Mouse (Mus musculus): ENCODE measurements around the gene Ctdnep1. TPM values are rescaled to one million over a fixed set of nuclear protein-coding genes. Genes with fewer than 3 reads are reported as not detected.
A peak's percentile ranks its signal among the peaks of the same experiment; 100 is the strongest.

The Ctdnep1 gene
- total and polyA plus RNA-seq, 3 experiments: 42.9 to 143 (median 66.7) TPM

- Histone ChIP-seq H3K9me3 (replicated peaks; ENCODE audit: low read length) (no peaks in the 10 kb centered on the region), H3K27ac (ENCODE audit: insufficient read depth, low read depth) (no peak overlapping the region), H3K9ac (ENCODE audit: insufficient read depth, low read depth) (peak overlapping the region; percentile 21; the same call in 1 of the 2 replicates), H3K4me2 (ENCODE audit: insufficient read depth, low read depth, poor library complexity, severe bottlenecking) (peak overlapping the region; percentile 53), H3K4me3 (replicated peaks in 1 of 3; ENCODE audit: low read depth in 2 of 3, low read length in 2 of 3, poor library complexity in 1 of 3) (peak overlapping the region in 1 of 3 experiments; percentile 56), H3K36me3 (replicated peaks in 1 of 2; ENCODE audit: control insufficient read depth in 1 of 2, insufficient read depth in 1 of 2, low read length in 1 of 2) (peaks cover 11 to 24% of the 10 kb centered on the region in 2 experiments), H3K4me1 (ENCODE audit: control insufficient read depth in 1 of 2, insufficient read depth in 2 of 2) (peaks cover 19 to 32% of the 10 kb centered on the region in 2 experiments), H3K27me3 (replicated peaks) (peaks cover 3% of the 10 kb centered on the region), H3K79me2 (replicated peaks; ENCODE audit: control insufficient read depth, extremely low read depth, insufficient read depth, poor library complexity, severe bottlenecking) (no peaks in the 10 kb centered on the region)
- in situ Hi-C loops (cut with MboI; ENCODE audit: low pct_ligation_motif_present, low pct_unique_long_range_greater_than_20kb, low sequenced_read_pairs) (no loop called here), dilution Hi-C loops (cut with MboI; ENCODE audit: extremely low pct_ligation_motif_present, extremely low pct_unique_long_range_greater_than_20kb, low sequenced_read_pairs) (no loop called here)
- TF ChIP-seq BHLHE40 (IDR thresholded peaks at IDR 0.05; ENCODE audit: low read depth, low read length) (no peak), POLR2A (IDR thresholded peaks at IDR 0.05; ENCODE audit: low read depth, low read length) (no peak), RCOR1 (conservative IDR thresholded peaks at IDR 0.05; ENCODE audit: low read depth, low read length) (no peak), MYC (IDR thresholded peaks at IDR 0.05; ENCODE audit: low read depth, low read length) (no peak), NELFE (IDR thresholded peaks at IDR 0.05; ENCODE audit: low read depth, low read length) (no peak), MAX (IDR thresholded peaks at IDR 0.05; ENCODE audit: low read length) (no peak), ZNF384 (IDR thresholded peaks at IDR 0.05; ENCODE audit: low read depth, low read length) (no peak), CHD2 (IDR thresholded peaks at IDR 0.05; ENCODE audit: low read length) (no peak), TCF12 (IDR thresholded peaks at IDR 0.05; ENCODE audit: low read depth, low read length) (no peak), ZC3H11A (IDR thresholded peaks at IDR 0.05; ENCODE audit: low read depth, low read length) (no peak), NRF1 (IDR thresholded peaks at IDR 0.05; ENCODE audit: low read depth, low read length) (no peak), TBP (conservative IDR thresholded peaks at IDR 0.05; ENCODE audit: low read depth, low read length) (no peak), SIN3A (IDR thresholded peaks at IDR 0.05; ENCODE audit: low read length) (no peak), JUN (IDR thresholded peaks at IDR 0.05; ENCODE audit: insufficient read depth, low read depth, low read length) (no peak), MXI1 (IDR thresholded peaks at IDR 0.05; ENCODE audit: low read depth, low read length) (no peak), EP300 (IDR thresholded peaks at IDR 0.05; ENCODE audit: low read length) (no peak)
- DNase-seq (ENCODE audit: extremely low read depth): no peak
Measured at GRCm38 (mm10) chr11:70030651-70031320, 49.8 kb downstream of the Ctdnep1 start.

- dilution Hi-C loops (cut with MboI; ENCODE audit: extremely low pct_ligation_motif_present, extremely low pct_unique_long_range_greater_than_20kb, low sequenced_read_pairs): no loop called here
- H3K9me3 ChIP-seq (replicated peaks; ENCODE audit: low read length): no peaks in the 10 kb centered on the region
- no peak overlapping the region for H3K4me2 ChIP-seq (ENCODE audit: insufficient read depth, low read depth, poor library complexity, severe bottlenecking)
- no peak overlapping the region for H3K9ac ChIP-seq (ENCODE audit: insufficient read depth, low read depth)
- no peak overlapping the region for H3K27ac ChIP-seq (ENCODE audit: insufficient read depth, low read depth)
- in situ Hi-C loops (cut with MboI; ENCODE audit: low pct_ligation_motif_present, low pct_unique_long_range_greater_than_20kb, low sequenced_read_pairs): no loop called here
- TF ChIP-seq ZC3H11A (IDR thresholded peaks at IDR 0.05; ENCODE audit: low read depth, low read length) (no peak), POLR2A (IDR thresholded peaks at IDR 0.05; ENCODE audit: low read depth, low read length) (no peak), CHD2 (IDR thresholded peaks at IDR 0.05; ENCODE audit: low read length) (no peak), RCOR1 (conservative IDR thresholded peaks at IDR 0.05; ENCODE audit: low read depth, low read length) (no peak), TCF12 (IDR thresholded peaks at IDR 0.05; ENCODE audit: low read depth, low read length) (no peak), SIN3A (IDR thresholded peaks at IDR 0.05; ENCODE audit: low read length) (no peak), IRF4 (IDR thresholded peaks at IDR 0.05; ENCODE audit: low read depth, low read length) (no peak), SMC3 (IDR thresholded peaks at IDR 0.05; ENCODE audit: low read depth, low read length) (no peak), CTCF (conservative IDR thresholded peaks at IDR 0.05 in 1 of 2, IDR thresholded peaks at IDR 0.05 in 1 of 2; ENCODE audit: low read depth in 2 of 2, low read length in 2 of 2) (no peak), JUN (IDR thresholded peaks at IDR 0.05; ENCODE audit: insufficient read depth, low read depth, low read length) (no peak), KAT2A (IDR thresholded peaks at IDR 0.05; ENCODE audit: insufficient replicate concordance, low read length) (no peak)
- H3K4me3 ChIP-seq (replicated peaks in 1 of 3; ENCODE audit: low read depth in 2 of 3, low read length in 2 of 3, poor library complexity in 1 of 3): no peak overlapping the region
- H3K27me3 ChIP-seq (replicated peaks): peaks cover under 1% of the 10 kb centered on the region
- peaks cover 11 to 24% of the 10 kb centered on the region in 2 experiments for H3K36me3 ChIP-seq (replicated peaks in 1 of 2; ENCODE audit: control insufficient read depth in 1 of 2, insufficient read depth in 1 of 2, low read length in 1 of 2)
- no peak for DNase-seq (ENCODE audit: extremely low read depth)
- H3K4me1 ChIP-seq (ENCODE audit: control insufficient read depth in 1 of 2, insufficient read depth in 2 of 2): peaks cover 19 to 32% of the 10 kb centered on the region in 2 experiments
- no peaks in the 10 kb centered on the region for H3K79me2 ChIP-seq (replicated peaks; ENCODE audit: control insufficient read depth, extremely low read depth, insufficient read depth, poor library complexity, severe bottlenecking)
Measured at GRCm38 (mm10) chr11:70031321-70031670, 50.3 kb downstream of the Ctdnep1 start.

All from CH12.LX (cell line).